Mouse (Mus musculus) liver, adult 2 months (tissue): Measurements from ENCODE around the gene Gtpbp4. TPM values are rescaled to one million over a fixed set of nuclear protein-coding genes. Genes with fewer than 3 reads are reported as not detected.
A peak's percentile ranks its signal among the peaks of the same experiment; 100 is the strongest.

ENCODE experiments used
- DNase-seq: peaks from one replicate; pipeline ENCODE4 v3.0.0-alpha.2; 2011; ENCODE audit warnings: low read depth, low spot score; ENCODE audit errors: extremely low read depth
- H3K27ac ChIP-seq: fragments of 200-500 bp; replicated peaks from 2 replicates; pipeline ENCODE4 v1.5.1; 2012; ENCODE audit warnings: low read depth, mild to moderate bottlenecking, control low read depth, inconsistent platforms, low read length; ENCODE audit not compliant: insufficient read depth
- H3K27me3 ChIP-seq: fragments of 200-500 bp; 2 replicates; pipeline ENCODE4 v1.6.1; 2012; ENCODE audit warnings: mild to moderate bottlenecking, moderate library complexity, low read length, inconsistent platforms; ENCODE audit not compliant: control insufficient read depth, insufficient read depth
- H3K36me3 ChIP-seq: fragments of 200-500 bp; 2 replicates; pipeline ENCODE4 v1.6.1; 2012; ENCODE audit warnings: low read length, inconsistent platforms; ENCODE audit not compliant: control insufficient read depth, insufficient read depth
- H3K4me1 ChIP-seq: fragments of 200-500 bp; 2 replicates; pipeline ENCODE4 v1.6.1; 2011; ENCODE audit warnings: low read length; ENCODE audit not compliant: control insufficient read depth, insufficient read depth
- H3K4me3 ChIP-seq: fragments of 200-500 bp; 2 replicates; pipeline ENCODE4 v1.5.1; 2011; ENCODE audit warnings: low read depth, mild to moderate bottlenecking, control low read depth, low read length, moderate library complexity; ENCODE audit not compliant: insufficient read depth
- H3K79me2 ChIP-seq: fragments of 200-500 bp; 2 replicates; pipeline ENCODE4 v1.6.1; 2012; ENCODE audit warnings: inconsistent platforms, mild to moderate bottlenecking, low read length, moderate library complexity; ENCODE audit not compliant: control insufficient read depth, insufficient read depth
- H3K9ac ChIP-seq: fragments of 200-500 bp; 2 replicates; pipeline ENCODE4 v1.6.1; 2012; ENCODE audit warnings: low read depth, mild to moderate bottlenecking, control low read depth, inconsistent platforms, low read length
- CTCF ChIP-seq: fragments of 200-500 bp; IDR thresholded peaks from 2 replicates; pipeline ENCODE4 v1.5.1; 2011; ENCODE audit warnings: low read depth, low read length, control low read depth
- POLR2A ChIP-seq: fragments of 200-500 bp; IDR thresholded peaks from 2 replicates; pipeline ENCODE4 v1.6.1; 2011; ENCODE audit warnings: low read length, control low read depth; ENCODE audit not compliant: insufficient read depth; ENCODE audit errors: extremely low read depth
- WGBS: fragments of 180-500 bp; shearing (Covaris S2); methylation state at CpG from one replicate; pipeline ENCODE4 v1.1.7; 2018; 5-methylcytosine and 5-hydroxymethylcytosine counted together
- polyA plus RNA-seq: library from polyadenylated mRNA; depleted of rRNA; stranded (reverse); fragments of >200 nt; gene quantifications from 2 replicates; pipeline ENCODE4 v1.2.3, GENCODE M21; 2012; rRNA removed
- total RNA-seq: library from RNA; depleted of rRNA; stranded (reverse); fragments of >200 nt; gene quantifications from 2 replicates; pipeline ENCODE4 v1.2.3, GENCODE M21; 2014; rRNA removed

Gene Gtpbp4
- total RNA-seq: 16.2 and 17.4 TPM in 2 replicates
- 5.9 and 10.5 TPM in 2 replicates for polyA plus RNA-seq

GRCm38 (mm10) chr13:8995990-8996786, at the start of gene Gtpbp4:
Gtpbp4 (minus strand) TSS chr13:8996083.
- Histone ChIP-seq H3K27me3 (no peaks in the 10 kb centered on the region), H3K79me2 (peaks cover 25% of the 10 kb centered on the region; the same call in 1 of the 2 replicates), H3K4me3 (peak within 1 kb of the TSS; percentile 95), H3K36me3 (peaks cover 7% of the 10 kb centered on the region; the same call in 1 of the 2 replicates), H3K27ac (peak within 1 kb of the TSS; percentile 96), H3K9ac (peak within 1 kb of the TSS; percentile 91), H3K4me1 (peaks cover 3% of the 10 kb centered on the region)
- peak; percentile 88 for DNase-seq
- under 1% methylated on average over 51 of the region's 51 CpGs for WGBS
- peak; percentile 78 for TF ChIP-seq CTCF
- TF ChIP-seq POLR2A: peak; percentile 68

GRCm38 (mm10) chr13:9044731-9045130, 48.8 kb upstream of the Gtpbp4 start:
- peaks cover 4% of the 10 kb centered on the region for H3K4me1 ChIP-seq
- no peak for DNase-seq
- H3K79me2 ChIP-seq: no peaks in the 10 kb centered on the region; the same call in 1 of the 2 replicates
- H3K27ac ChIP-seq: no peak overlapping the region
- H3K36me3 ChIP-seq: peaks cover 6% of the 10 kb centered on the region
- WGBS: 100% methylated on average over 1 of the region's 1 CpGs
- H3K4me3 ChIP-seq: no peak overlapping the region
- TF ChIP-seq CTCF: no peak
- no peak for TF ChIP-seq POLR2A
- no peaks in the 10 kb centered on the region for H3K27me3 ChIP-seq
- H3K9ac ChIP-seq: no peak overlapping the region

GRCm38 (mm10) chr13:9043289-9044049, 47.6 kb upstream of the Gtpbp4 start:
- Histone ChIP-seq H3K27me3 (no peaks in the 10 kb centered on the region), H3K79me2 (no peaks in the 10 kb centered on the region; the same call in 1 of the 2 replicates), H3K36me3 (peaks cover 6% of the 10 kb centered on the region), H3K27ac (no peak overlapping the region), H3K4me3 (no peak overlapping the region), H3K4me1 (peaks cover 4% of the 10 kb centered on the region), H3K9ac (no peak overlapping the region)
- TF ChIP-seq POLR2A (no peak), CTCF (no peak)
- peak; percentile 48 for DNase-seq
- WGBS: 40% methylated on average over 3 of the region's 3 CpGs

DNA sequence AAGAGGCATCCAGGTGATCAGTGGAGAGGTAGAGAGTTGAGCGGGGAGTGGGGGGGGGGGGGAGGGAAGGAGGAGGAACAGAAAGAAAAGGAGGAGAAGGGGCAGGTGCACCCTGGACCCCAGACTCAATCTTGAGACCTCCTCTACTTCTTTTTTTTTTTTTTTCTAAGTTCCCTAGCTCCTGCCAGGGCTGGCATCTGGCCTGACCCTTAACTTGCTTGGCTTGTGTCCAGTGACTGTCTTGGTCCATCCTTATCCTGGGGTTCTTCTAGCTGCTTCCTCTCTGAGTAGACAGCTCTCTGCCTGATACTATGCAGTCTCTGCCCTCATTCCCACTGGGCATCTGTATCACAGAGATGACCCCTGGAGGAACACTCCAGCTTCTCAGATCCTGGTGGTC, 44.7 kb upstream of the Gtpbp4 start:
- H3K36me3 ChIP-seq: peaks cover 6% of the 10 kb centered on the region
- TF ChIP-seq POLR2A (no peak), CTCF (no peak)

GRCm38 (mm10) chr13:9031996-9032661, 36.2 kb upstream of the Gtpbp4 start:
- no peaks in the 10 kb centered on the region for H3K79me2 ChIP-seq
- peaks cover 3% of the 10 kb centered on the region; the same call in 1 of the 2 replicates for H3K4me1 ChIP-seq
- whole genome bisulfite sequencing: 80% methylated on average over 8 of the region's 8 CpGs
- DNase-seq: peak; percentile 34
- no peak overlapping the region for H3K27ac ChIP-seq
- TF ChIP-seq CTCF (no peak), POLR2A (no peak)
- no peaks in the 10 kb centered on the region for H3K36me3 ChIP-seq
- no peak overlapping the region for H3K4me3 ChIP-seq
- no peaks in the 10 kb centered on the region for H3K27me3 ChIP-seq
- H3K9ac ChIP-seq: no peak overlapping the region

More for the DNA sequence above, 44.7 kb upstream of the Gtpbp4 start:
- H3K79me2 ChIP-seq: no peaks in the 10 kb centered on the region; the same call in 1 of the 2 replicates
- H3K27ac ChIP-seq: no peak overlapping the region
- H3K4me3 ChIP-seq: no peak overlapping the region
- no peak overlapping the region for H3K9ac ChIP-seq
- no peak for DNase-seq
- no peaks in the 10 kb centered on the region for H3K27me3 ChIP-seq
- peaks cover 6% of the 10 kb centered on the region for H3K4me1 ChIP-seq
- 100% methylated on average over 1 of the region's 1 CpGs for WGBS
